Mouse (Mus musculus) lung, postnatal 0 days (tissue): Measurements from ENCODE around the gene Ass1.

Experiments
- CTCF ChIP-seq: IDR thresholded peaks from 2 replicates; pipeline ENCODE4 v1.5.1; 2016; ENCODE audit warnings: antibody characterized with exemption, mild to moderate bottlenecking
- EP300 ChIP-seq: IDR thresholded peaks from 2 replicates; pipeline ENCODE4 v1.6.1; 2016; ENCODE audit warnings: antibody characterized with exemption, mild to moderate bottlenecking, control low read depth

GRCm38 (mm10) chr2:31458989-31459936 is 10.7 kb upstream of the Ass1 start:
- no peak for TF ChIP-seq CTCF
- TF ChIP-seq EP300: no peak
